Mouse (Mus musculus): ENCODE data around the gene Tamm41. TPM values are rescaled to one million over a fixed set of nuclear protein-coding genes. Genes with fewer than 3 reads are reported as not detected.

Tamm41 gene
- polyA plus RNA-seq, 1 experiment, result 16.8 TPM

- Histone ChIP-seq H3K4me3 (ENCODE audit: insufficient read depth, low read length) (no peak overlapping the region), H3K4me1 (ENCODE audit: control insufficient read depth, insufficient read depth, low read length) (no peaks in the 10 kb centered on the region), H3K27ac (ENCODE audit: insufficient read depth, low read length) (no peak overlapping the region)
- no peak for TF ChIP-seq POLR2A (IDR thresholded peaks at IDR 0.05; ENCODE audit: low read depth, low read length)
- TF ChIP-seq CTCF (IDR thresholded peaks at IDR 0.05; ENCODE audit: borderline replicate concordance, insufficient read depth, low read length), result no peak
Observed at GRCm38 (mm10) chr6:115055440-115055839, 17.8 kb upstream of the Tamm41 start.

- TF ChIP-seq CTCF (IDR thresholded peaks at IDR 0.05; ENCODE audit: borderline replicate concordance, insufficient read depth, low read length), result no peak
- Histone ChIP-seq H3K27ac (ENCODE audit: insufficient read depth, low read length) (no peak overlapping the region), H3K4me3 (ENCODE audit: insufficient read depth, low read length) (no peak overlapping the region), H3K4me1 (ENCODE audit: control insufficient read depth, insufficient read depth, low read length) (no peaks in the 10 kb centered on the region)
Observed at GRCm38 (mm10) chr6:115051586-115052197, 14.0 kb upstream of the Tamm41 start.

GRCm38 (mm10) chr6:115049015-115049414 is 11.3 kb upstream of the Tamm41 start:
- H3K4me1 ChIP-seq (ENCODE audit: control insufficient read depth, insufficient read depth, low read length), result no peaks in the 10 kb centered on the region
- no peak overlapping the region for H3K27ac ChIP-seq (ENCODE audit: insufficient read depth, low read length)
- TF ChIP-seq CTCF (IDR thresholded peaks at IDR 0.05; ENCODE audit: borderline replicate concordance, insufficient read depth, low read length) (peak; percentile 19; the same call in 1 of the 2 replicates), POLR2A (IDR thresholded peaks at IDR 0.05; ENCODE audit: low read depth, low read length) (no peak)
- H3K4me3 ChIP-seq (ENCODE audit: insufficient read depth, low read length), result no peak overlapping the region

GRCm38 (mm10) chr6:115047816-115048215 is 10.1 kb upstream of the Tamm41 start:
- Histone ChIP-seq H3K4me1 (ENCODE audit: control insufficient read depth, insufficient read depth, low read length) (no peaks in the 10 kb centered on the region), H3K4me3 (ENCODE audit: insufficient read depth, low read length) (no peak overlapping the region), H3K27ac (ENCODE audit: insufficient read depth, low read length) (no peak overlapping the region)
- TF ChIP-seq CTCF (IDR thresholded peaks at IDR 0.05; ENCODE audit: borderline replicate concordance, insufficient read depth, low read length), result no peak
- no peak for TF ChIP-seq POLR2A (IDR thresholded peaks at IDR 0.05; ENCODE audit: low read depth, low read length)

- TF ChIP-seq CTCF (IDR thresholded peaks at IDR 0.05; ENCODE audit: borderline replicate concordance, insufficient read depth, low read length), result no peak
- TF ChIP-seq POLR2A (IDR thresholded peaks at IDR 0.05; ENCODE audit: low read depth, low read length), result no peak
- peaks cover 5% of the 10 kb centered on the region; the same call in 1 of the 2 replicates for H3K4me1 ChIP-seq (ENCODE audit: control insufficient read depth, insufficient read depth, low read length)
- H3K27ac ChIP-seq (ENCODE audit: insufficient read depth, low read length), result no peak overlapping the region
- no peak overlapping the region for H3K4me3 ChIP-seq (ENCODE audit: insufficient read depth, low read length)
Observed at GRCm38 (mm10) chr6:115046064-115046463, 8.4 kb upstream of the Tamm41 start.

- Histone ChIP-seq H3K27ac (ENCODE audit: insufficient read depth, low read length) (no peak overlapping the region), H3K4me3 (ENCODE audit: insufficient read depth, low read length) (no peak overlapping the region), H3K4me1 (ENCODE audit: control insufficient read depth, insufficient read depth, low read length) (peaks cover 5% of the 10 kb centered on the region; the same call in 1 of the 2 replicates)
- TF ChIP-seq CTCF (IDR thresholded peaks at IDR 0.05; ENCODE audit: borderline replicate concordance, insufficient read depth, low read length) (0 out of 2 replicates have a peak, but pooled peaks have one; percentile 4), POLR2A (IDR thresholded peaks at IDR 0.05; ENCODE audit: low read depth, low read length) (no peak)
Observed at GRCm38 (mm10) chr6:115044709-115045108, 7.0 kb upstream of the Tamm41 start.

- Histone ChIP-seq H3K27ac (ENCODE audit: insufficient read depth, low read length) (no peak overlapping the region), H3K4me1 (ENCODE audit: control insufficient read depth, insufficient read depth, low read length) (peaks cover 5% of the 10 kb centered on the region; the same call in 1 of the 2 replicates), H3K4me3 (ENCODE audit: insufficient read depth, low read length) (no peak overlapping the region)
- TF ChIP-seq POLR2A (IDR thresholded peaks at IDR 0.05; ENCODE audit: low read depth, low read length) (no peak), CTCF (IDR thresholded peaks at IDR 0.05; ENCODE audit: borderline replicate concordance, insufficient read depth, low read length) (no peak)
Observed at GRCm38 (mm10) chr6:115043657-115044500, 6.2 kb upstream of the Tamm41 start.

GRCm38 (mm10) chr6:115042609-115043008 is 4.9 kb upstream of the Tamm41 start:
- TF ChIP-seq POLR2A (IDR thresholded peaks at IDR 0.05; ENCODE audit: low read depth, low read length) (no peak), CTCF (IDR thresholded peaks at IDR 0.05; ENCODE audit: borderline replicate concordance, insufficient read depth, low read length) (no peak)
- no peak overlapping the region; the same call in 1 of the 2 replicates for H3K27ac ChIP-seq (ENCODE audit: insufficient read depth, low read length)
- H3K4me1 ChIP-seq (ENCODE audit: control insufficient read depth, insufficient read depth, low read length), result peaks cover 5% of the 10 kb centered on the region; the same call in 1 of the 2 replicates
- no peak overlapping the region for H3K4me3 ChIP-seq (ENCODE audit: insufficient read depth, low read length)

GRCm38 (mm10) chr6:115033441-115033840 is 4.2 kb downstream of the Tamm41 start:
- no peak overlapping the region for H3K27ac ChIP-seq (ENCODE audit: insufficient read depth, low read length)
- no peak overlapping the region for H3K4me3 ChIP-seq (ENCODE audit: insufficient read depth, low read length)
- TF ChIP-seq POLR2A (IDR thresholded peaks at IDR 0.05; ENCODE audit: low read depth, low read length) (no peak), CTCF (IDR thresholded peaks at IDR 0.05; ENCODE audit: borderline replicate concordance, insufficient read depth, low read length) (no peak)
- H3K4me1 ChIP-seq (ENCODE audit: control insufficient read depth, insufficient read depth, low read length), result 0 out of 2 replicates have a peak, but pooled peaks cover 2% of the 10 kb centered on the region

GRCm38 (mm10) chr6:115030098-115030497 is 7.6 kb downstream of the Tamm41 start:
- no peak overlapping the region for H3K4me3 ChIP-seq (ENCODE audit: insufficient read depth, low read length)
- TF ChIP-seq CTCF (IDR thresholded peaks at IDR 0.05; ENCODE audit: borderline replicate concordance, insufficient read depth, low read length) (0 out of 2 replicates have a peak, but pooled peaks have one; percentile 30), POLR2A (IDR thresholded peaks at IDR 0.05; ENCODE audit: low read depth, low read length) (no peak)

More at GRCm38 (mm10) chr6:115030098-115030497, 7.6 kb downstream of the Tamm41 start:
- H3K27ac ChIP-seq (ENCODE audit: insufficient read depth, low read length), result no peak overlapping the region
- 0 out of 2 replicates have a peak, but pooled peaks cover 2% of the 10 kb centered on the region for H3K4me1 ChIP-seq (ENCODE audit: control insufficient read depth, insufficient read depth, low read length)
